Mouse (Mus musculus): Measurements from ENCODE around the gene Fosl1. TPM values are rescaled to one million over a fixed set of nuclear protein-coding genes. Genes with fewer than 3 reads are reported as not detected.

Gene Fosl1
- polyA plus RNA-seq, 1 experiment from 2014 or later: not detected

DNA sequence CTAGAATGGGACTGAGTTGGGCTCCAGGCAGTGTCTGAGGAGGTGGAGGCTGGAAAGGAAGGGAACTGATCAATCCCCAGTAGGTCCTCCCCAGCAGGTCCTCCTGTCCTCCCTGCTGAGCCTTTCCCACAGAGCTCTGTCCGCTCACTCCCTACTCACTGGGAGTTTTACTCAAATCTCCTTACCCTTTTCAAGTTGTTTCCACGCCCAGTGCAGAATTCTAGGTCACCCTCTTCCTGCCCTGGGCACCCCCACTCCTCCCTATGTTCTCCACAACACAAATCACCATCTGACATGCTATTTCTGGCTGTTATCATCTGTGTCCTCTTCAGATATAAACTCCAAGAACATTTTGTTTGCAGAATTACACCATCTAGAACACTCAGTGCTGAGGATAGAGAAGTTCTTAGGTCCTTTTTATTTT is 32.8 kb upstream of the Fosl1 start:
- no peaks in the 10 kb centered on the region; the same call in 1 of the 2 replicates for H3K4me1 ChIP-seq
- no peak overlapping the region for H3K27ac ChIP-seq
- H3K9me3 ChIP-seq: no peaks in the 10 kb centered on the region
- no peak overlapping the region for H3K9ac ChIP-seq
- no peak overlapping the region for H3K4me2 ChIP-seq
- no peaks in the 10 kb centered on the region for H3K27me3 ChIP-seq
- no peak for ATAC-seq (ENCODE audit: borderline replicate concordance, extremely low read depth, low FRiP score, low TSS enrichment)
- 51% methylated on average over 2 of the region's 2 CpGs for WGBS
- 0 out of 2 replicates have a peak, but pooled peaks cover 2% of the 10 kb centered on the region for H3K36me3 ChIP-seq
- no peak overlapping the region for H3K4me3 ChIP-seq

GRCm38 (mm10) chr19:5418750-5419466 is 28.4 kb upstream of the Fosl1 start:
- ATAC-seq (ENCODE audit: borderline replicate concordance, extremely low read depth, low FRiP score, low TSS enrichment): no peak
- peaks cover 37% of the 10 kb centered on the region for H3K36me3 ChIP-seq
- no peak overlapping the region for H3K4me2 ChIP-seq
- H3K4me1 ChIP-seq: peaks cover 12% of the 10 kb centered on the region
- H3K9ac ChIP-seq: no peak overlapping the region
- no peaks in the 10 kb centered on the region for H3K27me3 ChIP-seq
- 93% methylated on average over 8 of the region's 8 CpGs for WGBS
- no peak overlapping the region for H3K27ac ChIP-seq
- H3K9me3 ChIP-seq: no peaks in the 10 kb centered on the region
- no peak overlapping the region for H3K4me3 ChIP-seq

DNA sequence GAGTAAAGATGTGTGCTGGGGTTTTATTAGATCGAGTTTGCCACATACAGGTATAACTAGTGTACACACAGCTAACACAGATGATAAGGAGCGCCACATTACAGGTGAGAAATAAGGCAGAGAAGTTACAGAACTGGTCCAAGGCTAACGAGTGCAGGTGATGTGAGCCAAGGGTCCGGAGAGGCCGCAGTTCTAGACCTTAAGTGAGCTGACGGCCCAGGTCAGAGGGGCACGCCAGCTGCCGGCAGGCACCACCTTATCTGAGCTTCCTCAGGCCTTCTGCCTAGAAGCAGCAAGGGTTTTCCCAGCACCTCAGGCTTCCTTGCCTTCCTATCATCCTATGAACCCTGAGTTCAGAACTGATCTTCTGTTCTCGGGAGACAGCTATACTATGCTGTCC is 27.7 kb upstream of the Fosl1 start:
- Histone ChIP-seq H3K4me3 (no peak overlapping the region), H3K9ac (no peak overlapping the region), H3K27ac (no peak overlapping the region), H3K4me2 (no peak overlapping the region), H3K36me3 (peaks cover 37% of the 10 kb centered on the region), H3K4me1 (peaks cover 13% of the 10 kb centered on the region), H3K27me3 (no peaks in the 10 kb centered on the region), H3K9me3 (no peaks in the 10 kb centered on the region)
- ATAC-seq (ENCODE audit: borderline replicate concordance, extremely low read depth, low FRiP score, low TSS enrichment): no peak
- 83% methylated on average over 9 of the region's 9 CpGs for WGBS

- Histone ChIP-seq H3K4me3 (no peak overlapping the region), H3K27me3 (no peaks in the 10 kb centered on the region), H3K4me2 (no peak overlapping the region), H3K9ac (no peak overlapping the region), H3K4me1 (peaks cover 13% of the 10 kb centered on the region), H3K27ac (no peak overlapping the region), H3K9me3 (no peaks in the 10 kb centered on the region), H3K36me3 (peaks cover 37% of the 10 kb centered on the region)
- WGBS: 89% methylated on average over 6 of the region's 6 CpGs
- no peak for ATAC-seq (ENCODE audit: borderline replicate concordance, extremely low read depth, low FRiP score, low TSS enrichment)
Observed at GRCm38 (mm10) chr19:5420579-5420978, 26.8 kb upstream of the Fosl1 start.

- Histone ChIP-seq H3K36me3 (peaks cover 45% of the 10 kb centered on the region), H3K9ac (no peak overlapping the region), H3K9me3 (no peaks in the 10 kb centered on the region), H3K4me2 (no peak overlapping the region), H3K27ac (no peak overlapping the region), H3K4me1 (peaks cover 24% of the 10 kb centered on the region), H3K4me3 (no peak overlapping the region), H3K27me3 (no peaks in the 10 kb centered on the region)
- no peak for ATAC-seq (ENCODE audit: borderline replicate concordance, extremely low read depth, low FRiP score, low TSS enrichment)
- WGBS: 86% methylated on average over 5 of the region's 5 CpGs
Observed at GRCm38 (mm10) chr19:5421784-5422183, 25.6 kb upstream of the Fosl1 start.

GRCm38 (mm10) chr19:5422267-5422666 is 25.1 kb upstream of the Fosl1 start:
- Histone ChIP-seq H3K9ac (no peak overlapping the region), H3K36me3 (peaks cover 50% of the 10 kb centered on the region)

GRCm38 (mm10) chr19:5422895-5423443 is 24.4 kb upstream of the Fosl1 start:
- Histone ChIP-seq H3K36me3 (peaks cover 51% of the 10 kb centered on the region), H3K9ac (peak overlapping the region; percentile 76; the same call in 1 of the 2 replicates), H3K4me1 (peaks cover 31% of the 10 kb centered on the region), H3K27ac (peak overlapping the region; percentile 95; the same call in 1 of the 2 replicates), H3K4me3 (peak overlapping the region; percentile 79), H3K9me3 (no peaks in the 10 kb centered on the region), H3K27me3 (no peaks in the 10 kb centered on the region), H3K4me2 (peak overlapping the region; percentile 85)
- WGBS: 75% methylated on average over 9 of the region's 9 CpGs
- ATAC-seq (ENCODE audit: borderline replicate concordance, extremely low read depth, low FRiP score, low TSS enrichment): no peak

More at GRCm38 (mm10) chr19:5422267-5422666, 25.1 kb upstream of the Fosl1 start:
- Histone ChIP-seq H3K27ac (no peak overlapping the region), H3K4me3 (no peak overlapping the region), H3K4me1 (peaks cover 29% of the 10 kb centered on the region), H3K27me3 (no peaks in the 10 kb centered on the region), H3K4me2 (no peak overlapping the region), H3K9me3 (no peaks in the 10 kb centered on the region)
- WGBS: 85% methylated on average over 10 of the region's 10 CpGs
- ATAC-seq (ENCODE audit: borderline replicate concordance, extremely low read depth, low FRiP score, low TSS enrichment): no peak

DNA sequence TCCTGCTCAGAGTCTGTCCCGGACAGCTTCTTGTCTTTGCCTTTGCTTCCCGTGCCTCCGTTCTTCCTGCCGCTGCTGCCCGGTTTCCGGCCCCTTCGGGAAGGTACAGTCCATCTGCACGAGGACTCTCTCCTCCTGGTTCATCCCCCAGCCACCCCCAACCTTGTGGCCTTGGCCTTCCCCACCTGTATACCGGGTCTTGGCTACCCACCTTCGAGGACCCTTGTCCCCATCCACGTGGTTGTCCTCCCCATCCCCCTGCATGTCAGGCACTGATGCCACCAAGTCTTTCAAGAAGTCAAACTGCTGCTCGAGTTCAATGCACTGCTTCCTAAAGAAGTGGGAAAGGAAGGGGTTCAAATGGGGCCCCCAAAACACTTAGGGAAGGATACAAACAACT is 23.8 kb upstream of the Fosl1 start:
- Histone ChIP-seq H3K9me3 (no peaks in the 10 kb centered on the region), H3K27me3 (no peaks in the 10 kb centered on the region), H3K4me3 (peak overlapping the region; percentile 79), H3K4me1 (peaks cover 31% of the 10 kb centered on the region), H3K4me2 (peak overlapping the region; percentile 85), H3K9ac (peak overlapping the region; percentile 76), H3K36me3 (peaks cover 51% of the 10 kb centered on the region), H3K27ac (peak overlapping the region; percentile 95)
- no peak for ATAC-seq (ENCODE audit: borderline replicate concordance, extremely low read depth, low FRiP score, low TSS enrichment)
- WGBS: 43% methylated on average over 12 of the region's 12 CpGs

DNA sequence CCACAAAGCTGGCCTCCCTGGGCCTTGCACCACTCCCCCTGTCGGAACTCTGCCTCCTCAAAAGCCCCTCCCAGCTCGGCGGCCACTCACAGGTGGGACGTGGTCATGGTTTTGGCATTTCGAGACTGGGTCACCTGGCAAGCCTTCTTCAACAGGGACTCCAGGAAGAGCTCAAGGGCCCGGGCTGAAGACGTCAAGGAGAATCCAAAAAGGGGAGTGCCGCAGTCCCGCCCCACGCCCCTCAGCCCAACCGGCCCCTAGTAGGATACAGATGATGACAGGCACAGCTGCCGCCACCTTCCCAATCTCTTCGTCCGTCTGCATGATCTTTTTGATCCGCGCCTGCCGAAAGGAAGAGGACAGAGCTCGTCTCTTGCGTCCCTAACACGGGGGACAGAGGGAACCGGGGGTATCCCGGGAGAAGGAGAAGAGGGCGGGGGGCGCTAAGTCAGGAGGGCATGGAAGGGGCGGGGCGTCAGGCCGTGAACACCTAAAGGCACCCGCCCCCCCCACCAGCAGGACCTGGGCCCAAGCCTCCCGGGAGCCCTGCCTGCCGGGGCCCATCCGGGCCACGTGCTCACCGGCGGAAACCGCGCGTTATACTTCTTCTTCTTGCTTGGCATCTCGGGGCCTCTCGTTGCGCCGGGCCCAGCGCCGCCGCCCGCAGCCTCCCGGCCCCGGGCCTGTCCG is 23.1 kb upstream of the Fosl1 start:
- peak overlapping the region; percentile 76 for H3K9ac ChIP-seq
- peaks cover 51% of the 10 kb centered on the region for H3K36me3 ChIP-seq
- H3K4me1 ChIP-seq: peaks cover 31% of the 10 kb centered on the region
- no peaks in the 10 kb centered on the region for H3K27me3 ChIP-seq
- no peaks in the 10 kb centered on the region for H3K9me3 ChIP-seq
- peak overlapping the region; percentile 79 for H3K4me3 ChIP-seq
- WGBS: under 1% methylated on average over 38 of the region's 48 CpGs
- H3K27ac ChIP-seq: peak overlapping the region; percentile 95
- peak; percentile 64 for ATAC-seq (ENCODE audit: borderline replicate concordance, extremely low read depth, low FRiP score, low TSS enrichment)
- H3K4me2 ChIP-seq: peak overlapping the region; percentile 85

- peaks cover 31% of the 10 kb centered on the region for H3K4me1 ChIP-seq
- ATAC-seq (ENCODE audit: borderline replicate concordance, extremely low read depth, low FRiP score, low TSS enrichment): peak; percentile 94
- H3K9ac ChIP-seq: peak within 1 kb of the TSS; percentile 94
- H3K4me2 ChIP-seq: peak within 1 kb of the TSS; percentile 85
- peak within 1 kb of the TSS; percentile 79 for H3K4me3 ChIP-seq
- peak within 1 kb of the TSS; percentile 95 for H3K27ac ChIP-seq
- H3K9me3 ChIP-seq: no peaks in the 10 kb centered on the region
- H3K36me3 ChIP-seq: peaks cover 43% of the 10 kb centered on the region
- WGBS: under 1% methylated on average over 71 of the region's 87 CpGs
- no peaks in the 10 kb centered on the region for H3K27me3 ChIP-seq
Observed at GRCm38 (mm10) chr19:5424782-5425741, 22.3 kb upstream of the Fosl1 start, which contains the start of the genes Drap1 and AI837181. Drap1 (minus strand) TSS chr19:5424979. AI837181 (plus strand) TSS chr19:5425144.
